Mouse (Mus musculus): ENCODE results near the gene Slc24a3. TPM values are rescaled to one million over a fixed set of nuclear protein-coding genes. Genes with fewer than 3 reads are reported as not detected.
A peak's percentile ranks its signal among the peaks of the same experiment; 100 is the strongest.

The Slc24a3 gene
- polyA plus RNA-seq, 1 experiment from 2014 or later = 8.0 TPM

DNA sequence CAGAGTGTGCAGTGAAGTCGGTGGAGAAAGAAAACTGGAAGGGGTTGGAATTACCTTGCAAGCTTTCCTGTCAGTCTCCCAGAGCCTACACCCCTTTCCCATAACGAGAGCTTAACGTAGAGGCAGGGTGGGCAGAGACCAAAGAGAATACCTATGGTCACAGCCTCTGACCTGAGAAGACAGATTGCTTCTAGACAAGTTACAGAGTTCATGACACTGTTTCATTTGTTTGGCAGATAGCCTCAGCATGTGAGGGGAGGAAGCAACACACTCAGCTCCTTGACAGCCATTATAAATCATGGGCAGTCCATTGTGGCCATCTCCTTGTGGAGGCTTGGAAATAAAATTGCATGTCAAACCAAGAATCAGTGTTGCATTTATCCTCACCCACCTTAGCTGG, 156.9 kb downstream of the Slc24a3 start:
- Histone ChIP-seq H3K9me3 (ENCODE audit: control insufficient read depth, low read length) (no peaks in the 10 kb centered on the region), H3K4me2 (ENCODE audit: low read length) (no peak overlapping the region), H3K36me3 (ENCODE audit: control insufficient read depth, insufficient read depth) (no peaks in the 10 kb centered on the region), H3K4me1 (replicated peaks; ENCODE audit: control insufficient read depth, insufficient read depth, low read length) (no peaks in the 10 kb centered on the region), H3K27me3 (replicated peaks; ENCODE audit: control insufficient read depth, insufficient read depth, low read length) (no peaks in the 10 kb centered on the region), H3K4me3 (replicated peaks; ENCODE audit: low read length) (no peak overlapping the region), H3K9ac (replicated peaks; ENCODE audit: low read depth, low read length) (no peak overlapping the region), H3K27ac (ENCODE audit: low read length) (no peak overlapping the region)
- ATAC-seq = no peak
- 78% methylated on average over 3 of the region's 3 CpGs for WGBS

DNA sequence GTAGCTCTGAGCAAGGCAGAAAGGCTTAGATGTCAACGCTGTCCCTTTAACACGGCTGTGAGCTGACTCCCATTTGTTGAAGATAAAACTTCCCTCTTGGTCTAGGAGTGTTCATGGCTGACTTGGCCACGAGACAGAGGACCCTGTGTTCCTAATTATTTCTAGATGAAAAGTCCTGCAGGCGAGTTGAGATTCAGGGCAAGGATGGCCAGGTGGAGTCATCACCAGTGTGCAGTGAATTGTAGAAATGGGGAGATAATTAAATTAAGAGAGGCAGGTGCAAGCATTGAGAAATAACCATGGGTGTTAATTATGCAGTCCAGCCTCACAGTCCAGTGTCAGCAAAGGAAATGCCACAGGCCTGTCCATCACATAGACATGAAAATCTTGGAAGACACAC, 158.3 kb downstream of the Slc24a3 start:
- Histone ChIP-seq H3K36me3 (ENCODE audit: control insufficient read depth, insufficient read depth) (no peaks in the 10 kb centered on the region), H3K9ac (replicated peaks; ENCODE audit: low read depth, low read length) (no peak overlapping the region), H3K4me2 (ENCODE audit: low read length) (no peak overlapping the region), H3K27me3 (replicated peaks; ENCODE audit: control insufficient read depth, insufficient read depth, low read length) (no peaks in the 10 kb centered on the region), H3K4me1 (replicated peaks; ENCODE audit: control insufficient read depth, insufficient read depth, low read length) (0 out of 2 replicates have a peak, but pooled peaks cover 2% of the 10 kb centered on the region), H3K27ac (ENCODE audit: low read length) (no peak overlapping the region), H3K9me3 (ENCODE audit: control insufficient read depth, low read length) (no peaks in the 10 kb centered on the region), H3K4me3 (replicated peaks; ENCODE audit: low read length) (no peak overlapping the region)
- peak; percentile 50; the same call in 1 of the 2 replicates for ATAC-seq
- 72% methylated on average over 4 of the region's 4 CpGs for WGBS

DNA sequence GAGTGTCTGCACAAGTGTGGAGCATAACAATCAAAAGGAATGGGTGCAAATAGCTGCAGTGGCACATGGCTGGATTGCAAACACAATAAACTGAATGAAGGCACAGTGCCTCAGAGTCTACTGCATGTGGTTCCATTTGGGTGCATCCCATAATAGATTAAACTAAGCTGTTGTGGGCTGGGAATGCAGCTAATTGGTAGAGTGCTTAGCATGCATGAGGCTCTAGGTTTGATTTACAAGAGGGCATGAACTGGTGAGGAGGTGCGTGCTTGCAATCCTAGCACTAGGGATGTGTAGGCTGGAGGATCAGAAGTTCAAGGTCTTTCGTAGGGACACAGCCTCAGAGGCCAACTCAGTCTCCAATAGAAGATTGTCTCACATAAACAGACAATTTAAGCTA, 159.0 kb downstream of the Slc24a3 start:
- H3K9ac ChIP-seq (replicated peaks; ENCODE audit: low read depth, low read length) = no peak overlapping the region
- 0 out of 2 replicates have a peak, but pooled peaks cover 2% of the 10 kb centered on the region for H3K4me1 ChIP-seq (replicated peaks; ENCODE audit: control insufficient read depth, insufficient read depth, low read length)
- H3K9me3 ChIP-seq (ENCODE audit: control insufficient read depth, low read length) = no peaks in the 10 kb centered on the region
- 78% methylated on average over 2 of the region's 2 CpGs for WGBS
- H3K27ac ChIP-seq (ENCODE audit: low read length) = no peak overlapping the region
- no peak overlapping the region for H3K4me3 ChIP-seq (replicated peaks; ENCODE audit: low read length)
- no peak overlapping the region for H3K4me2 ChIP-seq (ENCODE audit: low read length)
- no peak for ATAC-seq
- H3K36me3 ChIP-seq (ENCODE audit: control insufficient read depth, insufficient read depth) = no peaks in the 10 kb centered on the region
- no peaks in the 10 kb centered on the region for H3K27me3 ChIP-seq (replicated peaks; ENCODE audit: control insufficient read depth, insufficient read depth, low read length)

DNA sequence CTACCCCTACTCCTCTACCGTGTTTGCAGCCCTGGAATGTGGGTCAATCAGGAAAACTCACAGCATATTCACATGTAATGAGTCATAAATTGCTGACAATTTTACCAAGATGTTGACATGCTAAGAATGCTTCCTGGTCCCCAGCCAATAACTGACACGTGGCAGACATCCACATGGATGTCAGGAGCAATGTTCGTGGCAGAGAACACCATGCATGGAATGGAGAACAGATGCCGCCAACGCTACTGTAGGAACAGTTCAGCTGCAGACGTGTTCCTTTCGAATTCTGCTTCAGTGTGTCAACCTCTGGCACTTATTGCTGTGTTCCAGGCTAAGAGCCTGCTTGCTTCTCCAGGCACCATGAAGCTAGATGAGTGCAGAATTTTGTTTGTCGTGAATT, 162.2 kb downstream of the Slc24a3 start:
- 66% methylated on average over 8 of the region's 8 CpGs for WGBS
- Histone ChIP-seq H3K9ac (replicated peaks; ENCODE audit: low read depth, low read length) (no peak overlapping the region), H3K9me3 (ENCODE audit: control insufficient read depth, low read length) (no peaks in the 10 kb centered on the region), H3K27me3 (replicated peaks; ENCODE audit: control insufficient read depth, insufficient read depth, low read length) (no peaks in the 10 kb centered on the region), H3K27ac (ENCODE audit: low read length) (no peak overlapping the region), H3K4me1 (replicated peaks; ENCODE audit: control insufficient read depth, insufficient read depth, low read length) (0 out of 2 replicates have a peak, but pooled peaks cover 2% of the 10 kb centered on the region), H3K4me3 (replicated peaks; ENCODE audit: low read length) (no peak overlapping the region), H3K4me2 (ENCODE audit: low read length) (no peak overlapping the region), H3K36me3 (ENCODE audit: control insufficient read depth, insufficient read depth) (no peaks in the 10 kb centered on the region)
- ATAC-seq = peak; percentile 64

DNA sequence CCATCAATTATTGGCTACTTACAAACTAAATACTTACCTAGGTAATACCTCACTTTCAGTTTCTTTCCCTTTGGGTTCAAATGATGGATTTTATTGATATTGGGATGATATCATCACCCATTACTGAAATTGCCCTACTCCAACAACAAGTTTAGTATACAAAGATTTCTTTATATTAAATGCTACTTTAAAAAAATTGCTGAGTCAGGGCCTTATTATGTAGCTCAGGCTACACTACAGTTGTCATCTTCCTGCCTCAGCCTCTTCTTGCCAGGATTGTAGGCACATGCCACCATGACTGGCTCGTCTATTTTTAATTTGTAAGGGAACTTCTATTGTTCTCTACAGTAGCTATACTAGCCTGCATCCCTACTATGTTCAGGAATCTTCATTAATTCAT, 164.0 kb downstream of the Slc24a3 start:
- Histone ChIP-seq H3K4me1 (replicated peaks; ENCODE audit: control insufficient read depth, insufficient read depth, low read length) (0 out of 2 replicates have a peak, but pooled peaks cover 2% of the 10 kb centered on the region), H3K4me2 (ENCODE audit: low read length) (no peak overlapping the region), H3K36me3 (ENCODE audit: control insufficient read depth, insufficient read depth) (no peaks in the 10 kb centered on the region), H3K27ac (ENCODE audit: low read length) (no peak overlapping the region), H3K9ac (replicated peaks; ENCODE audit: low read depth, low read length) (no peak overlapping the region), H3K9me3 (ENCODE audit: control insufficient read depth, low read length) (no peaks in the 10 kb centered on the region), H3K27me3 (replicated peaks; ENCODE audit: control insufficient read depth, insufficient read depth, low read length) (no peaks in the 10 kb centered on the region), H3K4me3 (replicated peaks; ENCODE audit: low read length) (no peak overlapping the region)
- WGBS = 90% methylated on average over 1 of the region's 1 CpGs
- ATAC-seq = no peak

DNA sequence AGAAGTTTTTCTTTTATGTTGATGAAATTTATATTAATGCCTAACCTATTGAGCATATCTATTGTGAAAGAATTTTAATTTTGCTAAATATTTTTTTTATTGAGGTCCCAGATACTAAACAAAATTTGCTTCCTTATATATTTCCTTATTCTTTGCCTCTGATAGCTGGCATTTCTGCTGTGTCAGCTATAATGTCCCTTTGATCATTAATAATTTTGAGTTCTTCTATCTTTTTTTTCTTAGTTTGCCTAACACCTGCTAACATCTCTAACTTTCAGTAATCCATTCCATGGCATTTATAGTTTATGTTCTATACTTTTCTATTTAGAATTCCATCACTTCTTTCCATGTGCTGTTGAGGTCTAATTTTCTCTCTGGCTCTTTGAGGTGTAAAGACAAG, 165.9 kb downstream of the Slc24a3 start:
- Histone ChIP-seq H3K27me3 (replicated peaks; ENCODE audit: control insufficient read depth, insufficient read depth, low read length) (no peaks in the 10 kb centered on the region), H3K9ac (replicated peaks; ENCODE audit: low read depth, low read length) (no peak overlapping the region), H3K36me3 (ENCODE audit: control insufficient read depth, insufficient read depth) (no peaks in the 10 kb centered on the region), H3K9me3 (ENCODE audit: control insufficient read depth, low read length) (no peaks in the 10 kb centered on the region), H3K4me2 (ENCODE audit: low read length) (no peak overlapping the region), H3K27ac (ENCODE audit: low read length) (no peak overlapping the region), H3K4me1 (replicated peaks; ENCODE audit: control insufficient read depth, insufficient read depth, low read length) (0 out of 2 replicates have a peak, but pooled peaks cover 2% of the 10 kb centered on the region), H3K4me3 (replicated peaks; ENCODE audit: low read length) (no peak overlapping the region)
- ATAC-seq = no peak

DNA sequence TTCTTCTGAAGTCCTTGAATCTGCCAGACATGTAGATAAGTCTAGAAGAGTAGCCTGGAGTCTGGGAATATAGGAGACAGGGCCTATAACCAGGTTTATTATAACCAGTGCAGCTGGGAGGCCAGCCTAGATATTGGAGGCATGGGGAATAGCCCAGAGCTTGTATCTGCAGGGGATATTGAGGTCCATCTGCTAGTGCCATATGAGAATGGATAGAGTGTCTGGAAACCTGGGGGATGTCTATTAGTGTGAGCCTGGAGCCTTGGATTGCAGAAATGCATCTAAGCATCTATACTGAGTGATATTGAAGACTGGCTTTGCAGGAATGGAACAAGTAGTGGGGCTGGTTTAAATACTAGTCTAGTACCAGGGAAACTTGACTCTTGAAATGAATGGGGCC, 168.9 kb downstream of the Slc24a3 start:
- no peaks in the 10 kb centered on the region for H3K4me1 ChIP-seq (replicated peaks; ENCODE audit: control insufficient read depth, insufficient read depth, low read length)
- no peak overlapping the region for H3K4me2 ChIP-seq (ENCODE audit: low read length)
- no peak for ATAC-seq
- H3K27ac ChIP-seq (ENCODE audit: low read length) = no peak overlapping the region
- no peak overlapping the region for H3K9ac ChIP-seq (replicated peaks; ENCODE audit: low read depth, low read length)
- H3K9me3 ChIP-seq (ENCODE audit: control insufficient read depth, low read length) = no peaks in the 10 kb centered on the region
- H3K27me3 ChIP-seq (replicated peaks; ENCODE audit: control insufficient read depth, insufficient read depth, low read length) = no peaks in the 10 kb centered on the region
- no peaks in the 10 kb centered on the region for H3K36me3 ChIP-seq (ENCODE audit: control insufficient read depth, insufficient read depth)
- H3K4me3 ChIP-seq (replicated peaks; ENCODE audit: low read length) = no peak overlapping the region

DNA sequence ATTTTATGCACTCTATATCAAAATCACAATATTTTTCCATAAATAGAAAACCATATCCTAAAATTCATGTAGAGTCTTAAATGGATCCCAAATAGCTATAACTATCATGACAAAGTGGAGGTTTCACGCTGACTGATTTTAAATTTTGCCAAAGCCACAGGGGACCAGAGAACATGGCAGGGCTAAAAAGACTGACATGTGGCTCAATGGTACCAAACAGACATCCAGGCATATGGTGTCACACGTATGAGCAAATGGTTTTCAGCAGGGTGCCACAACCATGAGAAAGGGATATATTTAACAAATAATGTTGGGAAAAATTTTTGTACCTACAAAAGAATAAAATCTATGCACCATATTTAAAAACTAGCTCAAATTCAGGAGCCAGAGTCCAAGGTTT, 173.3 kb downstream of the Slc24a3 start:
- no peak for ATAC-seq
- WGBS = 58% methylated on average over 2 of the region's 2 CpGs

DNA sequence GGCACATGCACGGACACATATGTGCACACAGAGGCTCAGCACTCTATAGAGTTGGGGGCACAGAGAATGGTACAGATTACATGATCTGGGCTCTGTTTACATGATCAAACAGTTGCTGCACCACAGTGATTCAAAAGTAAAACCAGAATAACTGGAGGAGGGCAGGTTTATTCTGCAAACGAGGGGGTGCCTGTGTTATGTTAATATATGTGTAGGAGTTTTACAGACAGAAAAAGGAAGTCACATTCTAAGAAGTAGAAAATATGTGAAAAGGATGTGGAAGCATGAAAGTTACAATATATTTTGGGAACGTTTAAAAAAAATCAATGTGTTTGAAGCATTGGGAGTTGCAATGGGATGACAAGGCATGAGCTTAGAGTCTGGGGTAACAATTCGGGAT, 175.4 kb downstream of the Slc24a3 start:
- no peak for ATAC-seq
- Histone ChIP-seq H3K4me1 (replicated peaks; ENCODE audit: control insufficient read depth, insufficient read depth, low read length) (no peaks in the 10 kb centered on the region), H3K27ac (ENCODE audit: low read length) (no peak overlapping the region), H3K4me3 (replicated peaks; ENCODE audit: low read length) (no peak overlapping the region), H3K4me2 (ENCODE audit: low read length) (no peak overlapping the region), H3K9ac (replicated peaks; ENCODE audit: low read depth, low read length) (no peak overlapping the region), H3K36me3 (ENCODE audit: control insufficient read depth, insufficient read depth) (no peaks in the 10 kb centered on the region), H3K9me3 (ENCODE audit: control insufficient read depth, low read length) (no peaks in the 10 kb centered on the region), H3K27me3 (replicated peaks; ENCODE audit: control insufficient read depth, insufficient read depth, low read length) (no peaks in the 10 kb centered on the region)
- 82% methylated on average over 4 of the region's 4 CpGs for WGBS

More for the DNA sequence above, 173.3 kb downstream of the Slc24a3 start:
- Histone ChIP-seq H3K4me1 (replicated peaks; ENCODE audit: control insufficient read depth, insufficient read depth, low read length) (no peaks in the 10 kb centered on the region), H3K4me2 (ENCODE audit: low read length) (no peak overlapping the region), H3K27ac (ENCODE audit: low read length) (no peak overlapping the region), H3K4me3 (replicated peaks; ENCODE audit: low read length) (no peak overlapping the region), H3K36me3 (ENCODE audit: control insufficient read depth, insufficient read depth) (no peaks in the 10 kb centered on the region), H3K27me3 (replicated peaks; ENCODE audit: control insufficient read depth, insufficient read depth, low read length) (no peaks in the 10 kb centered on the region), H3K9ac (replicated peaks; ENCODE audit: low read depth, low read length) (no peak overlapping the region), H3K9me3 (ENCODE audit: control insufficient read depth, low read length) (no peaks in the 10 kb centered on the region)

DNA sequence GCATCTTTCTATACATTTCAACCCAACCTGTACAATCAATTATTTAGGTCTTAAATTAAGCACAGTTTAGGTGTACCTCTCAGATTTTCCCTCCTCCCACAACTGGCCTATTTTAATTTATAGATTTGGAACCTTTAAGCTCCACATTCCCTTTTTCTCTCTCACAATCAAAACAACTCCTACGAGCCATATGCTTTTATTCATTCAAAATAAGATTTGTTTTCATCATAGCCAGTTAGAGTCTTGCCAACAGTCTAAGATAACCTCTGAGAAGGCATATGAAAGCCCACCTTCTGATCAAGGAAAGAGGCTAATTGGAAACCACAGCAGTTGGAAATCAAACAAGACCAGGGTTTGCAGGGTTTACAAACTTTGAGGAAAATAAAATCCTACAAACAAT, 177.0 kb downstream of the Slc24a3 start:
- WGBS = 82% methylated on average over 1 of the region's 1 CpGs
- no peak for ATAC-seq
- H3K9me3 ChIP-seq (ENCODE audit: control insufficient read depth, low read length) = no peaks in the 10 kb centered on the region
- no peaks in the 10 kb centered on the region for H3K4me1 ChIP-seq (replicated peaks; ENCODE audit: control insufficient read depth, insufficient read depth, low read length)
- no peaks in the 10 kb centered on the region for H3K36me3 ChIP-seq (ENCODE audit: control insufficient read depth, insufficient read depth)
- H3K9ac ChIP-seq (replicated peaks; ENCODE audit: low read depth, low read length) = no peak overlapping the region
- no peak overlapping the region for H3K4me2 ChIP-seq (ENCODE audit: low read length)
- no peak overlapping the region for H3K4me3 ChIP-seq (replicated peaks; ENCODE audit: low read length)
- H3K27me3 ChIP-seq (replicated peaks; ENCODE audit: control insufficient read depth, insufficient read depth, low read length) = no peaks in the 10 kb centered on the region
- no peak overlapping the region for H3K27ac ChIP-seq (ENCODE audit: low read length)
